Mouse (Mus musculus): Measurements from ENCODE around the gene B3galnt2.

DNA sequence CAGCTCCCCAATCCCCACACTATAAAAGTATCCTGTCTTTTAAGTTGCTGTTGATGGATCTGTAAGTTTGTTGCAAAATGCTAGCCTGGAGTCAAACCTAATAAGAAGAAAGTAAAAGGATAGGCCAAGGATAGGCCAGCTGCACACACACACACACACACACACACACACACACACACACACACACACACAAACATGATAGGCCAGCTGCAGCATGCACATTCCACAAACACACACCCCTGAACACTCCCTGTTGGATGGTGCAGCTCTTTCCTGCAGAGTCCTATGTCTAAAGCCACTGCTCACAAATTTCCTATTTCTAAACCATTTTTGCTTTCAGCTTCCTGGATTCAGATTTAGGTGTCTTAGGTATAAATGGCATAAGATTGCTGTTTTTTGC lies 89.6 kb downstream of the B3galnt2 start:
- no peak for TF ChIP-seq EP300 (IDR thresholded peaks at IDR 0.05; ENCODE audit: low read depth)
- TF ChIP-seq CTCF (IDR thresholded peaks at IDR 0.05; ENCODE audit: low read depth), result no peak
